Mouse (Mus musculus): Measurements from ENCODE around the gene Pbx1. TPM values are rescaled to one million over a fixed set of nuclear protein-coding genes. Genes with fewer than 3 reads are reported as not detected.

The Pbx1 gene
- total and polyA plus RNA-seq, 2 experiments from 2014 or later, result 37.6 to 44.4 TPM

DNA sequence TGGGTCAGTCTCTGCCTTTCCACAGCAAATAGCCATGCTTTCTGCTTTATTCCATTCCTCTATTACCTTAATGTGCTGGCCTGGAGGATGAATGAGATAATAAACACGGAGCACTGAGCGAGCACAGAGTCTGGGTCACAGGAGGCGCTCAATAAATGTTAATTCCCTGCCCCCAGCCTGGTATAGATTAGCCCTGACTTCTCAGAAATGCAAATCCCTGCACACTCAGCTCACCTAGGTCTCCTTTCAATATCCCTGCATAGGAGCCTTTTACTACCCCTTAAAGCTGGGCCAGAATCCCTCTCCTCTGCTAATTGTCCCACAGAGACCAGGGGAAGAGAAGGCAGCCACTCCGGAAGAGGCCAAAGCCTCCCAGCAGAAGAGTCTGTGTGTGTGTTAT lies 304.1 kb downstream of the Pbx1 start:
- WGBS, result 41% methylated on average over 4 of the region's 4 CpGs
- Histone ChIP-seq H3K9ac (replicated peaks; ENCODE audit: low read length) (no peak overlapping the region), H3K9me3 (ENCODE audit: low read length) (no peaks in the 10 kb centered on the region), H3K4me3 (ENCODE audit: low read length) (no peak overlapping the region), H3K4me2 (ENCODE audit: low read depth, low read length) (no peak overlapping the region), H3K4me1 (ENCODE audit: insufficient read depth, low read length) (no peaks in the 10 kb centered on the region; the same call in 1 of the 2 replicates), H3K27me3 (ENCODE audit: insufficient read depth, low read length) (no peaks in the 10 kb centered on the region), H3K27ac (no peak overlapping the region), H3K36me3 (ENCODE audit: insufficient read depth, low read length) (no peaks in the 10 kb centered on the region)
- ATAC-seq, result no peak
- DNase-seq (ENCODE audit: low spot score), result no peak
- TF ChIP-seq CTCF (IDR thresholded peaks at IDR 0.05; ENCODE audit: low read depth), result no peak

- H3K36me3 ChIP-seq (ENCODE audit: insufficient read depth, low read length), result no peaks in the 10 kb centered on the region
- H3K4me2 ChIP-seq (ENCODE audit: low read depth, low read length), result no peak overlapping the region
- H3K27me3 ChIP-seq (ENCODE audit: insufficient read depth, low read length), result no peaks in the 10 kb centered on the region
- no peak for TF ChIP-seq CTCF (IDR thresholded peaks at IDR 0.05; ENCODE audit: low read depth)
- ATAC-seq, result peak; percentile 81
- H3K9me3 ChIP-seq (ENCODE audit: low read length), result no peaks in the 10 kb centered on the region
- WGBS, result 35% methylated on average over 5 of the region's 5 CpGs
- H3K27ac ChIP-seq, result 0 out of 2 replicates have a peak overlapping the region, but pooled peaks have one; percentile 20
- H3K4me3 ChIP-seq (ENCODE audit: low read length), result no peak overlapping the region
- H3K9ac ChIP-seq (replicated peaks; ENCODE audit: low read length), result no peak overlapping the region
- H3K4me1 ChIP-seq (ENCODE audit: insufficient read depth, low read length), result no peaks in the 10 kb centered on the region; the same call in 1 of the 2 replicates
- peak; percentile 70 for DNase-seq (ENCODE audit: low spot score)
These were observed 307.2 kb downstream of the Pbx1 start for GRCm38 (mm10) chr1:168124643-168125490.

GRCm38 (mm10) chr1:168118077-168118476 lies 314.0 kb downstream of the Pbx1 start:
- H3K4me1 ChIP-seq (ENCODE audit: insufficient read depth, low read length), result no peaks in the 10 kb centered on the region
- H3K36me3 ChIP-seq (ENCODE audit: insufficient read depth, low read length), result no peaks in the 10 kb centered on the region
- ATAC-seq, result no peak
- H3K4me3 ChIP-seq (ENCODE audit: low read length), result no peak overlapping the region
- no peak overlapping the region for H3K27ac ChIP-seq
- H3K4me2 ChIP-seq (ENCODE audit: low read depth, low read length), result no peak overlapping the region
- no peak for TF ChIP-seq CTCF (IDR thresholded peaks at IDR 0.05; ENCODE audit: low read depth)
- H3K9ac ChIP-seq (replicated peaks; ENCODE audit: low read length), result no peak overlapping the region
- no peaks in the 10 kb centered on the region for H3K27me3 ChIP-seq (ENCODE audit: insufficient read depth, low read length)
- no peak for DNase-seq (ENCODE audit: low spot score)
- no peaks in the 10 kb centered on the region for H3K9me3 ChIP-seq (ENCODE audit: low read length)
- 86% methylated on average over 5 of the region's 5 CpGs for WGBS

DNA sequence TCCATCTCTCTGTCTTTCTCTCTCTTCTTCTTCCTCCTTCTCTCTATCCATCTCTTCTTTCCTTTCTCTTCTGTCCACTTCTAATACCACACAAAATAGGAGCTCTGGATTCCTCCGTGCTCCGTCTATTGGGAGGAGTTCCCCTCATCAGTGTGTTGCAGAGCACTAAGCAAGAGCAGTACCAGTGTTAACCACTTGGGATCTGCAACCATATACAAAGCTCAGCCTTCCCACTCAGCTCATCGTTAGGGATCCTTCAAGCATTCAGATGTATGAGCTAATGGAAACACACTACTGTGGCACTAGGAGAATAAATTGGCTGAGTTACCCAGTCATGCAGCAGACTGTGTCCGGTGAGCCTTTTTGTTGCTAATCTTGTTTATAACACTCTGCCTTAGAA lies 314.7 kb downstream of the Pbx1 start:
- TF ChIP-seq CTCF (IDR thresholded peaks at IDR 0.05; ENCODE audit: low read depth), result no peak; the same call in 1 of the 2 replicates
- no peak overlapping the region for H3K4me2 ChIP-seq (ENCODE audit: low read depth, low read length)
- no peak overlapping the region for H3K27ac ChIP-seq
- H3K4me3 ChIP-seq (ENCODE audit: low read length), result no peak overlapping the region
- H3K27me3 ChIP-seq (ENCODE audit: insufficient read depth, low read length), result no peaks in the 10 kb centered on the region
- ATAC-seq (peak; percentile 45; the same call in 1 of the 2 replicates), DNase-seq (ENCODE audit: low spot score) (no peak)
- no peaks in the 10 kb centered on the region for H3K36me3 ChIP-seq (ENCODE audit: insufficient read depth, low read length)
- H3K4me1 ChIP-seq (ENCODE audit: insufficient read depth, low read length), result no peaks in the 10 kb centered on the region
- WGBS, result 77% methylated on average over 4 of the region's 4 CpGs
- H3K9ac ChIP-seq (replicated peaks; ENCODE audit: low read length), result no peak overlapping the region
- no peaks in the 10 kb centered on the region for H3K9me3 ChIP-seq (ENCODE audit: low read length)

- ATAC-seq (no peak), DNase-seq (ENCODE audit: low spot score) (no peak)
- Histone ChIP-seq H3K36me3 (ENCODE audit: insufficient read depth, low read length) (no peaks in the 10 kb centered on the region), H3K4me3 (ENCODE audit: low read length) (no peak overlapping the region), H3K9me3 (ENCODE audit: low read length) (no peaks in the 10 kb centered on the region), H3K9ac (replicated peaks; ENCODE audit: low read length) (no peak overlapping the region), H3K4me1 (ENCODE audit: insufficient read depth, low read length) (no peaks in the 10 kb centered on the region), H3K27ac (no peak overlapping the region), H3K4me2 (ENCODE audit: low read depth, low read length) (no peak overlapping the region), H3K27me3 (ENCODE audit: insufficient read depth, low read length) (no peaks in the 10 kb centered on the region)
- 86% methylated on average over 8 of the region's 8 CpGs for WGBS
- TF ChIP-seq CTCF (IDR thresholded peaks at IDR 0.05; ENCODE audit: low read depth), result no peak
These were observed 322.3 kb downstream of the Pbx1 start for GRCm38 (mm10) chr1:168109797-168110196.

GRCm38 (mm10) chr1:168103821-168104220 lies 328.2 kb downstream of the Pbx1 start:
- no peaks in the 10 kb centered on the region for H3K9me3 ChIP-seq (ENCODE audit: low read length)
- no peak for TF ChIP-seq CTCF (IDR thresholded peaks at IDR 0.05; ENCODE audit: low read depth)
- WGBS, result 54% methylated on average over 2 of the region's 2 CpGs

DNA sequence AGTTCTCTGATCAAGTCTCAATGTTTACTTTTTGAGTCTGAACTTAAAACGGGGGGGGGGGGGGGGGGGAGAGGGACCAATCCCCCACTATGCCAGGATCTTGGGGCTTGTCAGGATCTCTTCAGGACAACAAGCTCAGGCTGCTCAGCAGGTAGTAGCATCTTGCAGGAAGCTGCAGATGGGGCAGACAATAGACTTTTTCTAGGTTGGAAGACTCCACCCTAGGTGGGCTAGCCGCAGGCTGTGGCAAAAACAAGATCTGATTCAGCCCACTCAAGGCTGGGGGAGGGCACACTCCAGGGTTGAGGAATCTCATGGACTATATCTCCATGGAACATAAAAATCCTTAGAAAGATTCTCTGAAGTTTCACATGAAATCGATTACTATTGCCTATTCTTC lies 330.6 kb downstream of the Pbx1 start:
- no peak overlapping the region for H3K27ac ChIP-seq
- H3K36me3 ChIP-seq (ENCODE audit: insufficient read depth, low read length), result no peaks in the 10 kb centered on the region
- ATAC-seq (no peak), DNase-seq (ENCODE audit: low spot score) (no peak)
- no peaks in the 10 kb centered on the region for H3K4me1 ChIP-seq (ENCODE audit: insufficient read depth, low read length)
- no peak for TF ChIP-seq CTCF (IDR thresholded peaks at IDR 0.05; ENCODE audit: low read depth)
- 52% methylated on average over 3 of the region's 3 CpGs for WGBS
- no peak overlapping the region for H3K9ac ChIP-seq (replicated peaks; ENCODE audit: low read length)
- H3K4me2 ChIP-seq (ENCODE audit: low read depth, low read length), result no peak overlapping the region
- H3K27me3 ChIP-seq (ENCODE audit: insufficient read depth, low read length), result no peaks in the 10 kb centered on the region
- no peak overlapping the region for H3K4me3 ChIP-seq (ENCODE audit: low read length)
- no peaks in the 10 kb centered on the region for H3K9me3 ChIP-seq (ENCODE audit: low read length)

More at GRCm38 (mm10) chr1:168103821-168104220, 328.2 kb downstream of the Pbx1 start:
- Histone ChIP-seq H3K4me1 (ENCODE audit: insufficient read depth, low read length) (no peaks in the 10 kb centered on the region), H3K4me3 (ENCODE audit: low read length) (no peak overlapping the region), H3K4me2 (ENCODE audit: low read depth, low read length) (no peak overlapping the region), H3K9ac (replicated peaks; ENCODE audit: low read length) (no peak overlapping the region), H3K27me3 (ENCODE audit: insufficient read depth, low read length) (no peaks in the 10 kb centered on the region), H3K36me3 (ENCODE audit: insufficient read depth, low read length) (no peaks in the 10 kb centered on the region), H3K27ac (no peak overlapping the region)
- ATAC-seq (no peak), DNase-seq (ENCODE audit: low spot score) (no peak)
